Mouse (Mus musculus) intestine, embryonic 16.5 days (tissue): Measurements from ENCODE around the gene Spag7. TPM values are rescaled to one million over a fixed set of nuclear protein-coding genes. Genes with fewer than 3 reads are reported as not detected.
A peak's percentile ranks its signal among the peaks of the same experiment; 100 is the strongest.

Experiments
- ATAC-seq: fragments of 200-750 bp; cut with Nextera tagmentation; 2 replicates; pipeline ENCODE4 v1.8.0; 2017; ENCODE audit warnings: moderate TSS enrichment, moderate library complexity
- H3K27ac ChIP-seq: fragments of 300-500 bp; sonication (generic); 2 replicates; pipeline ENCODE4 v1.5.1; 2014; ENCODE audit warnings: mild to moderate bottlenecking, low read length
- H3K27me3 ChIP-seq: fragments of 300-500 bp; sonication (generic); replicated peaks from 2 replicates; pipeline ENCODE4 v1.6.1; 2014; ENCODE audit warnings: low read length, control low read depth, mixed read lengths; ENCODE audit not compliant: control insufficient read depth, insufficient read depth
- H3K36me3 ChIP-seq: fragments of 300-500 bp; sonication (generic); 2 replicates; pipeline ENCODE4 v1.6.1; 2014; ENCODE audit warnings: low read length, control low read depth; ENCODE audit not compliant: control insufficient read depth, insufficient read depth
- H3K4me1 ChIP-seq: fragments of 300-500 bp; sonication (generic); 2 replicates; pipeline ENCODE4 v1.6.1; 2014; ENCODE audit warnings: low read length, control low read depth, mixed read lengths; ENCODE audit not compliant: control insufficient read depth, insufficient read depth
- H3K4me2 ChIP-seq: fragments of 300-500 bp; sonication (generic); 2 replicates; pipeline ENCODE4 v1.6.1; 2014; ENCODE audit warnings: low read depth, low read length, control low read depth
- H3K4me3 ChIP-seq: fragments of 300-500 bp; sonication (generic); 2 replicates; pipeline ENCODE4 v1.5.1; 2014; ENCODE audit warnings: mild to moderate bottlenecking, low read length
- H3K9ac ChIP-seq: fragments of 300-500 bp; sonication (generic); 2 replicates; pipeline ENCODE4 v1.6.1; 2014; ENCODE audit warnings: low read depth, low read length
- H3K9me3 ChIP-seq: fragments of 300-500 bp; sonication (generic); 2 replicates; pipeline ENCODE4 v1.6.1; 2016; ENCODE audit warnings: low read length, control low read depth; ENCODE audit not compliant: control insufficient read depth
- WGBS: fragments of 180-500 bp; shearing (Covaris S2); extraction: QIAGEN DNeasy Blood & Tissue Kit; methylation state at CpG from one replicate; pipeline ENCODE4 v1.1.7; 2014; 5-methylcytosine and 5-hydroxymethylcytosine counted together
- polyA plus RNA-seq: library from polyadenylated mRNA; unstranded; fragments of >200 nt; fragmentation: Nextera tagmentation; extraction: Ambion mirVana; gene quantifications from 2 replicates; pipeline ENCODE4 v1.2.1, GENCODE M21; 2015

Gene Spag7
- polyA plus RNA-seq, 1 experiment from 2014 or later, result 159 TPM

- H3K4me2 ChIP-seq, result peak overlapping the region; percentile 94
- H3K27ac ChIP-seq, result peak overlapping the region; percentile 100
- ATAC-seq, result peak; percentile 62
- H3K36me3 ChIP-seq, result peaks cover 9% of the 10 kb centered on the region
- H3K9ac ChIP-seq, result peak overlapping the region; percentile 100
- no peaks in the 10 kb centered on the region for H3K9me3 ChIP-seq
- no peaks in the 10 kb centered on the region for H3K27me3 ChIP-seq
- peak overlapping the region; percentile 99 for H3K4me3 ChIP-seq
- peaks cover 57% of the 10 kb centered on the region for H3K4me1 ChIP-seq
- WGBS, result under 1% methylated on average over 48 of the region's 48 CpGs
Observed at GRCm38 (mm10) chr11:70654923-70655570, 14.2 kb downstream of the Spag7 start.

- Histone ChIP-seq H3K27me3 (no peaks in the 10 kb centered on the region), H3K4me3 (peak within 1 kb of the TSS; percentile 99), H3K4me2 (peak within 1 kb of the TSS; percentile 94), H3K9me3 (no peaks in the 10 kb centered on the region), H3K9ac (peak within 1 kb of the TSS; percentile 100), H3K4me1 (peaks cover 60% of the 10 kb centered on the region), H3K36me3 (peaks cover 11% of the 10 kb centered on the region), H3K27ac (peak within 1 kb of the TSS; percentile 100)
- WGBS, result under 1% methylated on average over 56 of the region's 61 CpGs
- ATAC-seq, result peak; percentile 38
Observed at GRCm38 (mm10) chr11:70654198-70654922, 14.9 kb downstream of the Spag7 start, which contains the start of gene Pfn1. Gene Pfn1, minus strand, starts transcription at chr11:70654644.

GRCm38 (mm10) chr11:70653345-70654197 lies 15.6 kb downstream of the Spag7 start:
- peak overlapping the region; percentile 100 for H3K9ac ChIP-seq
- peaks cover 18% of the 10 kb centered on the region for H3K36me3 ChIP-seq
- H3K4me2 ChIP-seq, result peak overlapping the region; percentile 85
- no peaks in the 10 kb centered on the region for H3K9me3 ChIP-seq
- H3K27ac ChIP-seq, result peak overlapping the region; percentile 100
- peak; percentile 46 for ATAC-seq
- under 1% methylated on average over 62 of the region's 63 CpGs for WGBS
- H3K4me3 ChIP-seq, result peak overlapping the region; percentile 99
- H3K27me3 ChIP-seq, result no peaks in the 10 kb centered on the region
- peaks cover 63% of the 10 kb centered on the region for H3K4me1 ChIP-seq

- Histone ChIP-seq H3K9ac (peak overlapping the region; percentile 100), H3K27me3 (no peaks in the 10 kb centered on the region), H3K27ac (peak overlapping the region; percentile 100), H3K4me1 (peaks cover 58% of the 10 kb centered on the region), H3K36me3 (peaks cover 18% of the 10 kb centered on the region), H3K9me3 (no peaks in the 10 kb centered on the region), H3K4me2 (peak overlapping the region; percentile 85), H3K4me3 (peak overlapping the region; percentile 99)
- WGBS, result 42% methylated on average over 6 of the region's 6 CpGs
- ATAC-seq, result no peak
Observed at GRCm38 (mm10) chr11:70652884-70653344, 16.3 kb downstream of the Spag7 start.

GRCm38 (mm10) chr11:70652029-70652883 lies 17.0 kb downstream of the Spag7 start:
- Histone ChIP-seq H3K4me2 (peak overlapping the region; percentile 85), H3K27me3 (no peaks in the 10 kb centered on the region), H3K9ac (peak overlapping the region; percentile 100), H3K9me3 (no peaks in the 10 kb centered on the region), H3K36me3 (peaks cover 18% of the 10 kb centered on the region), H3K4me1 (peaks cover 51% of the 10 kb centered on the region), H3K4me3 (peak overlapping the region; percentile 99), H3K27ac (peak overlapping the region; percentile 100)
- WGBS, result 46% methylated on average over 12 of the region's 12 CpGs
- ATAC-seq, result no peak

GRCm38 (mm10) chr11:70651391-70651790 lies 17.8 kb downstream of the Spag7 start:
- peaks cover 18% of the 10 kb centered on the region for H3K36me3 ChIP-seq
- peaks cover 43% of the 10 kb centered on the region for H3K4me1 ChIP-seq
- H3K4me3 ChIP-seq, result peak overlapping the region; percentile 23
- H3K27me3 ChIP-seq, result no peaks in the 10 kb centered on the region
- 0 out of 2 replicates have a peak overlapping the region, but pooled peaks have one; percentile 57 for H3K9ac ChIP-seq
- ATAC-seq, result no peak
- H3K4me2 ChIP-seq, result peak overlapping the region; percentile 85
- H3K27ac ChIP-seq, result peak overlapping the region; percentile 96; the same call in 1 of the 2 replicates
- no peaks in the 10 kb centered on the region for H3K9me3 ChIP-seq
- WGBS, result 54% methylated on average over 2 of the region's 2 CpGs

- no peak for ATAC-seq
- Histone ChIP-seq H3K4me2 (peak overlapping the region; percentile 85), H3K4me1 (peaks cover 43% of the 10 kb centered on the region), H3K9me3 (no peaks in the 10 kb centered on the region), H3K36me3 (peaks cover 18% of the 10 kb centered on the region), H3K27ac (peak overlapping the region; percentile 96), H3K4me3 (peak overlapping the region; percentile 23), H3K27me3 (no peaks in the 10 kb centered on the region), H3K9ac (peak overlapping the region; percentile 57)
- 65% methylated on average over 12 of the region's 12 CpGs for WGBS
Observed at GRCm38 (mm10) chr11:70650322-70651175, 18.7 kb downstream of the Spag7 start.
